In genomic region chr9:31541615-31542191, GRCm38 (mm10) we compare ENCODE assay signal across 25 mouse cellular contexts.
DNase-seq lines count a peak whose midpoint lies in the region; ATAC-seq and TF ChIP-seq lines count a peak whose summit lies in the region.
"Had no signal": no experiment of that assay in that cellular context is flagged by ENCODE, and none has a peak within 500 bp of the region (broad histone marks: within the 10 kb centered on the region; RNA-seq: fewer than 3 reads in every experiment).

No protein-coding gene starts in this region.

- no peak overlapping the region for H3K4me3 ChIP-seq in liver, adult 2 months (ENCODE audit: insufficient read depth, low read depth, low read length)
- H3K4me3 ChIP-seq in liver, postnatal 0 days (ENCODE audit: low read depth, low read length), result no peak overlapping the region
- no peak overlapping the region for H3K4me3 ChIP-seq in kidney, embryonic 16.5 days (ENCODE audit: low read length)
- no peak overlapping the region for H3K4me3 ChIP-seq in stomach, embryonic 16.5 days (replicated peaks; ENCODE audit: low read length)
- H3K4me3 ChIP-seq: left cerebral cortex, adult 2 months; liver, embryonic 12.5 days had no signal

- WGBS in liver, adult 2 months, result 39% methylated on average over 5 of the region's 5 CpGs
- 46% methylated on average over 5 of the region's 5 CpGs for WGBS in liver, postnatal 0 days (ENCODE audit: insufficient replicate concordance)
- 47% methylated on average over 5 of the region's 5 CpGs for WGBS in kidney, embryonic 16.5 days
- WGBS in stomach, embryonic 16.5 days, result 44% methylated on average over 5 of the region's 5 CpGs

- H3K9ac ChIP-seq in liver, adult 2 months (ENCODE audit: low read depth, low read length), result no peak overlapping the region
- no peak overlapping the region; the same call in 1 of the 2 replicates for H3K9ac ChIP-seq in liver, postnatal 0 days (replicated peaks)
- no peak overlapping the region for H3K9ac ChIP-seq in kidney, embryonic 16.5 days (replicated peaks; ENCODE audit: low read length)
- no peak overlapping the region for H3K9ac ChIP-seq in stomach, embryonic 16.5 days (ENCODE audit: low read length)
- H3K9ac ChIP-seq: liver, embryonic 12.5 days; lung, embryonic 14.5 days had no signal

- no peaks in the 10 kb centered on the region; the same call in 1 of the 2 replicates for H3K4me1 ChIP-seq in liver, adult 2 months (ENCODE audit: control insufficient read depth, insufficient read depth, low read length)
- no peaks in the 10 kb centered on the region for H3K4me1 ChIP-seq in liver, postnatal 0 days (ENCODE audit: insufficient read depth)
- no peaks in the 10 kb centered on the region for H3K4me1 ChIP-seq in kidney, embryonic 16.5 days (ENCODE audit: insufficient read depth, low read length)
- H3K4me1 ChIP-seq in stomach, embryonic 16.5 days (ENCODE audit: control insufficient read depth, insufficient read depth, low read length), result no peaks in the 10 kb centered on the region
- H3K4me1 ChIP-seq: liver, embryonic 12.5 days had no signal

- TF ChIP-seq EP300 in liver, postnatal 0 days (IDR thresholded peaks at IDR 0.05; ENCODE audit: low read depth), result no peak

- no peak for TF ChIP-seq CTCF in liver, adult 2 months (IDR thresholded peaks at IDR 0.05; ENCODE audit: low read depth, low read length)
- TF ChIP-seq CTCF in liver, postnatal 0 days (IDR thresholded peaks at IDR 0.05; ENCODE audit: low read depth), result no peak

- no peaks in the 10 kb centered on the region for H3K9me3 ChIP-seq in liver, postnatal 0 days (ENCODE audit: low read length)
- H3K9me3 ChIP-seq in kidney, embryonic 16.5 days (ENCODE audit: low read length), result no peaks in the 10 kb centered on the region
- no peaks in the 10 kb centered on the region for H3K9me3 ChIP-seq in stomach, embryonic 16.5 days (replicated peaks; ENCODE audit: control insufficient read depth, low read length)
- H3K9me3 ChIP-seq: liver, embryonic 12.5 days had no signal

- H3K27ac ChIP-seq in liver, adult 2 months (replicated peaks; ENCODE audit: insufficient read depth, low read depth, low read length), result no peak overlapping the region
- H3K27ac ChIP-seq in liver, postnatal 0 days (ENCODE audit: low read depth), result no peak overlapping the region
- peak overlapping the region; percentile 20; the same call in 1 of the 2 replicates for H3K27ac ChIP-seq in kidney, embryonic 16.5 days (ENCODE audit: low read length)
- H3K27ac ChIP-seq in stomach, embryonic 16.5 days (ENCODE audit: low read length), result 0 out of 2 replicates have a peak overlapping the region, but pooled peaks have one; percentile 16
- H3K27ac ChIP-seq: left cerebral cortex, adult 2 months; liver, embryonic 12.5 days had no signal

- no peaks in the 10 kb centered on the region for H3K79me2 ChIP-seq in liver, adult 2 months (ENCODE audit: control insufficient read depth, insufficient read depth, low read length)

- no peak overlapping the region for H3K4me2 ChIP-seq in liver, postnatal 0 days (ENCODE audit: low read depth, low read length)
- no peak overlapping the region for H3K4me2 ChIP-seq in kidney, embryonic 16.5 days (replicated peaks; ENCODE audit: low read depth, low read length)
- H3K4me2 ChIP-seq in stomach, embryonic 16.5 days (ENCODE audit: low read depth, low read length), result no peak overlapping the region
- H3K4me2 ChIP-seq: liver, embryonic 12.5 days; lung, embryonic 14.5 days; midbrain, embryonic 11.5 days had no signal

- ATAC-seq in liver, postnatal 0 days, result no peak
- ATAC-seq in kidney, embryonic 16.5 days (ENCODE audit: low FRiP score, low TSS enrichment), result no peak
- ATAC-seq in stomach, embryonic 16.5 days (ENCODE audit: insufficient read depth, low FRiP score), result no peak
- ATAC-seq: forebrain, embryonic 14.5 days; hindbrain, embryonic 16.5 days; liver, embryonic 12.5 days had no signal

- TF ChIP-seq POLR2A in liver, adult 2 months (IDR thresholded peaks at IDR 0.05; ENCODE audit: extremely low read depth, insufficient read depth, low read length), result no peak

- DNase-seq in adrenal gland, postnatal 10 days, result peak; percentile 31
- DNase-seq in adrenal gland, adult 8-10 months, result no peak
- peak; percentile 19 for DNase-seq in liver, adult 2 months (ENCODE audit: extremely low read depth, low read depth, low spot score)
- DNase-seq in liver, postnatal 0 days, result no peak
- DNase-seq in yolk sac, embryonic 10.5 days (ENCODE audit: low spot score), result no peak
- DNase-seq in gastrocnemius, adult 18-20 months (ENCODE audit: low spot score), result no peak
- DNase-seq: adrenal gland, postnatal 25 days; cerebellum, adult 18-20 months; gastrocnemius, postnatal 14 days; heart, adult 18-20 months; heart, postnatal 4 days; layer of hippocampus, adult 9-11 months; left cerebral cortex, postnatal 4 days; lung, embryonic 14.5 days; lung, postnatal 4 days; right cerebral cortex, adult 18-20 months; thymus, adult 18-20 months; thymus, postnatal 4 days had no signal

- H3K27me3 ChIP-seq in liver, adult 2 months (ENCODE audit: control insufficient read depth, insufficient read depth, low read length), result no peaks in the 10 kb centered on the region
- H3K27me3 ChIP-seq in liver, postnatal 0 days (ENCODE audit: insufficient read depth, low read length), result no peaks in the 10 kb centered on the region
- H3K27me3 ChIP-seq in kidney, embryonic 16.5 days (ENCODE audit: insufficient read depth, low read length), result 0 out of 2 replicates have a peak, but pooled peaks cover 4% of the 10 kb centered on the region
- H3K27me3 ChIP-seq in stomach, embryonic 16.5 days (ENCODE audit: control insufficient read depth, insufficient read depth, low read length), result no peaks in the 10 kb centered on the region
- H3K27me3 ChIP-seq: liver, embryonic 12.5 days had no signal

- no peaks in the 10 kb centered on the region for H3K36me3 ChIP-seq in liver, adult 2 months (ENCODE audit: control insufficient read depth, insufficient read depth, low read length)
- no peaks in the 10 kb centered on the region for H3K36me3 ChIP-seq in liver, postnatal 0 days (replicated peaks; ENCODE audit: insufficient read depth, low read length)
- no peaks in the 10 kb centered on the region for H3K36me3 ChIP-seq in kidney, embryonic 16.5 days (ENCODE audit: insufficient read depth, low read length)
- H3K36me3 ChIP-seq in stomach, embryonic 16.5 days (ENCODE audit: control insufficient read depth, insufficient read depth, low read length), result no peaks in the 10 kb centered on the region
- H3K36me3 ChIP-seq: liver, embryonic 12.5 days had no signal

Comparison
In these comparisons a context has a peak if more than half of its experiments do, and no peak if none do; other contexts are left out.
1. DNase-seq: peak in adrenal gland, postnatal 10 days (single experiment) and liver, adult 2 months (single experiment); none in adrenal gland, adult 8-10 months (single experiment), liver, postnatal 0 days (single experiment), yolk sac, embryonic 10.5 days (single experiment) and gastrocnemius, adult 18-20 months (single experiment).
2. H3K27ac ChIP-seq: peak in kidney, embryonic 16.5 days (single experiment) and stomach, embryonic 16.5 days (single experiment); none in liver, adult 2 months (single experiment) and liver, postnatal 0 days (single experiment).